Mouse (Mus musculus) small intestine, adult 2 months (tissue): Measurements from ENCODE around the gene Itgb1bp1. TPM values are rescaled to one million over a fixed set of nuclear protein-coding genes. Genes with fewer than 3 reads are reported as not detected.
A peak's percentile ranks its signal among the peaks of the same experiment; 100 is the strongest.

Experiments
- H3K27ac ChIP-seq: fragments of 200-500 bp; 2 replicates; pipeline ENCODE4 v1.5.1; 2012; ENCODE audit warnings: low read depth, low read length, control low read depth, inconsistent platforms; ENCODE audit not compliant: insufficient read depth
- H3K27me3 ChIP-seq: fragments of 200-500 bp; 2 replicates; pipeline ENCODE4 v1.6.1; 2012; ENCODE audit warnings: mild to moderate bottlenecking, moderate library complexity, low read length, inconsistent platforms; ENCODE audit not compliant: control insufficient read depth, insufficient read depth
- H3K36me3 ChIP-seq: fragments of 200-500 bp; 2 replicates; pipeline ENCODE4 v1.6.1; 2012; ENCODE audit warnings: mild to moderate bottlenecking, low read length, control low read depth, inconsistent platforms; ENCODE audit not compliant: control insufficient read depth, insufficient read depth
- H3K4me1 ChIP-seq: fragments of 200-500 bp; 2 replicates; pipeline ENCODE4 v1.6.1; 2012; ENCODE audit warnings: low read length, inconsistent platforms, mixed read lengths; ENCODE audit not compliant: control insufficient read depth, insufficient read depth, insufficient read length
- H3K4me3 ChIP-seq: fragments of 200-500 bp; 2 replicates; pipeline ENCODE4 v1.5.1; 2012; ENCODE audit warnings: low read depth, mild to moderate bottlenecking, control low read depth, inconsistent platforms, low read length, moderate library complexity
- CTCF ChIP-seq: fragments of 200-500 bp; IDR thresholded peaks from 2 replicates; pipeline ENCODE4 v1.5.1; 2012; ENCODE audit warnings: low read depth, mild to moderate bottlenecking, control low read depth, inconsistent platforms, low read length, moderate library complexity, mixed read lengths; ENCODE audit not compliant: insufficient replicate concordance, insufficient read length; ENCODE audit errors: extremely low read depth
- POLR2A ChIP-seq: fragments of 200-500 bp; IDR thresholded peaks from 2 replicates; pipeline ENCODE4 v1.6.1; 2012; ENCODE audit warnings: low read depth, mild to moderate bottlenecking, control low read depth, inconsistent platforms, low read length, moderate library complexity
- WGBS: fragments of 180-500 bp; shearing (Covaris S2); methylation state at CpG from one replicate; pipeline ENCODE4 v1.1.7; 2018; 5-methylcytosine and 5-hydroxymethylcytosine counted together
- polyA plus RNA-seq: library from polyadenylated mRNA; depleted of rRNA; stranded (reverse); fragments of >200 nt; gene quantifications from 2 replicates; pipeline ENCODE4 v1.2.3, GENCODE M21; 2012

Itgb1bp1 gene
- polyA plus RNA-seq, 1 experiment: 3.7 TPM

GRCm38 (mm10) chr12:21302361-21302783, 16.3 kb upstream of the Itgb1bp1 start:
- no peaks in the 10 kb centered on the region for H3K27me3 ChIP-seq
- 54% methylated on average over 5 of the region's 5 CpGs for WGBS
- H3K4me3 ChIP-seq: no peak overlapping the region
- no peak overlapping the region for H3K27ac ChIP-seq
- TF ChIP-seq POLR2A (no peak), CTCF (no peak)
- peaks cover 67% of the 10 kb centered on the region for H3K36me3 ChIP-seq
- H3K4me1 ChIP-seq: no peaks in the 10 kb centered on the region

- no peak overlapping the region for H3K27ac ChIP-seq
- peaks cover 68% of the 10 kb centered on the region for H3K36me3 ChIP-seq
- H3K27me3 ChIP-seq: no peaks in the 10 kb centered on the region
- no peak for TF ChIP-seq POLR2A
- no peak for TF ChIP-seq CTCF
- H3K4me3 ChIP-seq: no peak overlapping the region
- H3K4me1 ChIP-seq: no peaks in the 10 kb centered on the region
- WGBS: 43% methylated on average over 8 of the region's 8 CpGs
These were observed 15.8 kb upstream of the Itgb1bp1 start for GRCm38 (mm10) chr12:21301932-21302331.

- WGBS: 74% methylated on average over 7 of the region's 7 CpGs
- no peak for TF ChIP-seq POLR2A
- TF ChIP-seq CTCF: no peak
- Histone ChIP-seq H3K4me3 (no peak overlapping the region), H3K27me3 (no peaks in the 10 kb centered on the region), H3K4me1 (no peaks in the 10 kb centered on the region), H3K36me3 (peaks cover 68% of the 10 kb centered on the region), H3K27ac (no peak overlapping the region)
These were observed 15.2 kb upstream of the Itgb1bp1 start for GRCm38 (mm10) chr12:21301324-21301723.

- H3K36me3 ChIP-seq: peaks cover 67% of the 10 kb centered on the region
- no peak for TF ChIP-seq POLR2A
- no peak for TF ChIP-seq CTCF
- H3K4me3 ChIP-seq: no peak overlapping the region
- H3K4me1 ChIP-seq: no peaks in the 10 kb centered on the region
- no peaks in the 10 kb centered on the region for H3K27me3 ChIP-seq
- 98% methylated on average over 11 of the region's 11 CpGs for WGBS
- no peak overlapping the region for H3K27ac ChIP-seq
These were observed 12.8 kb upstream of the Itgb1bp1 start for GRCm38 (mm10) chr12:21298856-21299255.

GRCm38 (mm10) chr12:21289651-21290050, 3.6 kb upstream of the Itgb1bp1 start:
- 62% methylated on average over 6 of the region's 6 CpGs for WGBS
- peaks cover 4% of the 10 kb centered on the region; the same call in 1 of the 2 replicates for H3K4me1 ChIP-seq
- H3K4me3 ChIP-seq: no peak overlapping the region
- TF ChIP-seq POLR2A (no peak), CTCF (no peak)
- peaks cover 27% of the 10 kb centered on the region for H3K36me3 ChIP-seq
- no peak overlapping the region for H3K27ac ChIP-seq
- no peaks in the 10 kb centered on the region for H3K27me3 ChIP-seq

DNA sequence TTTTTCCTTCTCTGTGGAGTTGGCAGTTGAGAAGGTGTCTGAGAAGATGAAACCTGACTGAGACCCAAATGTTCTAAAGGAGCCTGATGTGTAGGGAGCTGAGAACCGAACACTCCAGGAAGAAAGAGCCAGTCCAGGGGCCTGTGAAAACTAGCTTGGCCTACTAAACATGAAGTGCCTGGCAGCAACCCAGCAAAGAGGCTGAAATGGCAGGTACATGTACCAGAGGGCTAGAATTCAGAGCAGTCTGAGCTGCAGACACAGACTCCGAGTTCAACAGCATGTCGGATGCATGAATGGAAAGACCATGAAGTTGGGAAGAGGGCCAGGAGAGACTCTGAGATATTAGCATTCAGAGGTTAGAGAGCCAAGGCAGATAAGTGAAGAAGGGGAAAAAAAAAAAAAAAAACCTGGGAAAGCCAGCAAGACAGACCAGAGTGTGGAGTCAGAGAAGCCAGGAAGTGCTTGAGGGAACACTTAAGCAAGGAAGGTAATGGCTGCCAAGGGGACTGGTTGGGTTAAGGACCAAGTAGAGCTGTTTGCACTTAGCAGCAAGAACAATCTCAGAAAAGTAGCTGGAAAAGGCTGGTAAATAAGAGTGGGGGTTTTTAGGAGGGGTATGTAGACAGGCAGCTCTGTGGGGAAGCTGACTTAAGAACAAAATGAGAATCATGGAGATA, 2.8 kb upstream of the Itgb1bp1 start:
- Histone ChIP-seq H3K27ac (no peak overlapping the region), H3K27me3 (no peaks in the 10 kb centered on the region), H3K4me3 (no peak overlapping the region), H3K4me1 (peaks cover 4% of the 10 kb centered on the region; the same call in 1 of the 2 replicates), H3K36me3 (peaks cover 21% of the 10 kb centered on the region)
- TF ChIP-seq CTCF (no peak), POLR2A (no peak)
- WGBS: 83% methylated on average over 3 of the region's 3 CpGs

DNA sequence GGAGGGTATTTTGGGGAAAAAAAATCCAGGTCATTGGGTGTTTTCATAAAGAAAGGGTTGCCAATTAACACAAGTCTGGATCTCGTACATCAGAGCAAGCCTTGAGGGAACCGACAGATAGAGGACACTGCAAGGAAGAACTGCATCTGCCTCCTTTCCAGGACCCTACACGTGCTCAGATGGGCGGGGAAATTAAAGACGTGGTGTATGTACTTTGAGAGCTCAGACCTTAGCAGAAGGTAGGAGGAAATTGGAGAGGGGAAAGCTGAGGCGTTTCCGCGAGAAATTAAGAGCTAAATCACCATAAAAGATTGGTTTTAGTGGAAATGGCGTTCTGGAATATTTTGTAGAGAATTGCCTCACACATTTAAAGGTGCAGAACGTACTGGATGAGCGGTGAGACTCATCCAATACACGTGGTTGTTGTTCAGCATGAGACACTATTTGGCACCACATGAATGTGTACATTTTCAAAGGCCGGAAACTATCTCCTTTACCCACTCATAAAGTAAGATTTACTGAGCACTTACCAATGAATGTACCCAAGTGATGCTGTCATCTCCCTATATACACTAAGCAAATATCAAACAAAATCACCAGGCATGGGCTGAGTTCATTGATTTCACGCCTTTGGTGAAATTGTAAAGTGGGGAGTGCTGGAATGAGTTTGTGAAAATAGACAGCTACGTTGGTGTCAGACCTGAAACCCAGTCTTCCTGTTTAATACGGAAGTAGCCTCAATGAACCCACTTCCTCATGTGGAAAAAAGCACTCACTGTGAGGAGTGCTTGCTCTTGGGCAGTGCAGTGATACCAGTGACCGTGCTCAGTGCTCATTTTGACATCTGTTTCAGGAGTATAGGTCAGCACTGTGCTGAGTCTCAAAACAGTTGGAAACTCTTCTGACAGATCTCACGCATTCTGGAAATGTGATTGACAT, 897 bp upstream of the Itgb1bp1 start:
- TF ChIP-seq CTCF (no peak), POLR2A (no peak)
- H3K27me3 ChIP-seq: no peaks in the 10 kb centered on the region
- 15% methylated on average over 18 of the region's 18 CpGs for WGBS
- H3K36me3 ChIP-seq: peaks cover 5% of the 10 kb centered on the region
- H3K27ac ChIP-seq: peak overlapping the region; percentile 68
- peak overlapping the region; percentile 85 for H3K4me3 ChIP-seq
- peaks cover 4% of the 10 kb centered on the region; the same call in 1 of the 2 replicates for H3K4me1 ChIP-seq
